Mouse (Mus musculus) brown adipose tissue, adult 24 weeks (tissue): ENCODE results near the gene Lbx2. TPM values are rescaled to one million over a fixed set of nuclear protein-coding genes. Genes with fewer than 3 reads are reported as not detected.

Experiments
- H3K27ac ChIP-seq: fragments of 200-500 bp; replicated peaks from 2 replicates; pipeline ENCODE4 v1.5.1; 2012; ENCODE audit warnings: low read depth, mild to moderate bottlenecking, low read length
- H3K4me1 ChIP-seq: fragments of 200-500 bp; 2 replicates; pipeline ENCODE4 v1.6.1; 2012; ENCODE audit warnings: low read length, mixed read lengths; ENCODE audit not compliant: control insufficient read depth, insufficient read depth, insufficient read length
- H3K4me3 ChIP-seq: fragments of 200-500 bp; 2 replicates; pipeline ENCODE4 v1.5.1; 2012; ENCODE audit warnings: low read depth, mild to moderate bottlenecking, low read length, moderate library complexity; ENCODE audit not compliant: insufficient read depth
- polyA plus RNA-seq: library from polyadenylated mRNA; stranded (reverse); fragments of >200 nt; gene quantifications from 2 replicates; pipeline ENCODE4 v1.2.4, GENCODE M21; 2012; ENCODE audit not compliant: missing spikeins, insufficient read depth, insufficient read length

Gene Lbx2
- polyA plus RNA-seq, 1 experiment, result not detected

DNA sequence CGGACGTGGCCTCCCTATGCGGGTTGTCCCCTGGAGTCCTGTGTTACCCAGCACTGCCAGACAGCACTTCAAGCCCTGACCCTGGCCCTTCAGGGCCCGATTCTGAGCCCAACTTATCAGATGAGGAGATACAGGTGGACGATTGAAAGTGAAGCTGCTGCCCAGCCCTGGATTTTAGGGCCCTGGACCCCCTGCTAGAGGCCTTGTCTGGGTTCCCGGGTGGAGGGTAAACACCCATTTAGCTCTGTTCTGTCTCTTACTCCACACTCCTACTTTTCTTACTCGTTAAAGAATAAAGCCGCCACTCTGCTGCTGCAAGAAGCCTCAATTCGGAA is 1.7 kb downstream of the Lbx2 start:
- H3K4me1 ChIP-seq, result peaks cover 2% of the 10 kb centered on the region; the same call in 1 of the 2 replicates
- no peak overlapping the region for H3K27ac ChIP-seq
- peak overlapping the region; percentile 60 for H3K4me3 ChIP-seq

DNA sequence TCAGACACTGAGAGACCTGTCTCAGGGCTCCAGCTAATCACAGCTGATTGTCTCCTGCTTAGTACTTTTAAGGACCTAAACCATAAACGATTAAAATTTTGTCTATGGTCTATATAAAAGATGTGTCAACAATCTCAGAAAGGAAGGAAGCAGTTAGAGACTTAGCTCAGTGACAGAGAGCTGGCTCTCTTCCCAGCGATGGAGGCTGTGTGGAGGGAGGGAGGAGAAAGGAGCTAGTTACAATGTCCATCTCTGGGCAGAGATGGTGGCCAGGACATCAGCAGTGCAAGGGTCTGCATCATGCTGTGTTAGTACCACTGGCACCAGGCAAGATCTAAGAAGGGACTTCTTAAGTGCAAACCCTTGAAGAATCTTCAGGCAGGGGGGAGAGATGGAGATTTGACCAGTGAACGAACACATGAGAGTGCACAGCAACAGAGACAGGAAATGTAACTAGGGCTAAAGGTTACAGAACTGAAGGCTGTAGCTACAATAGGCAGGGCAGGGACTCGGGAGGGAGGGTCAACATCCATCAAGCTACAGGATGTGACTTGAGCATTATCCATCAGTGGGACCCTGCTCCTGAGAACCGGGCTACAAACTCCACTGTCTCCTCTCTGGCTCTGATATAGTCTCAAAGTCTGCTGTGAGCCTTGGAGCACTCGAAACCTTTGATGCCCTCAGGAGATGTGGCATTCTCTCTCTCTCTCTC is 6.4 kb downstream of the Lbx2 start:
- Histone ChIP-seq H3K27ac (peak overlapping the region; percentile 30; the same call in 1 of the 2 replicates), H3K4me1 (peaks cover 2% of the 10 kb centered on the region; the same call in 1 of the 2 replicates), H3K4me3 (no peak overlapping the region)

DNA sequence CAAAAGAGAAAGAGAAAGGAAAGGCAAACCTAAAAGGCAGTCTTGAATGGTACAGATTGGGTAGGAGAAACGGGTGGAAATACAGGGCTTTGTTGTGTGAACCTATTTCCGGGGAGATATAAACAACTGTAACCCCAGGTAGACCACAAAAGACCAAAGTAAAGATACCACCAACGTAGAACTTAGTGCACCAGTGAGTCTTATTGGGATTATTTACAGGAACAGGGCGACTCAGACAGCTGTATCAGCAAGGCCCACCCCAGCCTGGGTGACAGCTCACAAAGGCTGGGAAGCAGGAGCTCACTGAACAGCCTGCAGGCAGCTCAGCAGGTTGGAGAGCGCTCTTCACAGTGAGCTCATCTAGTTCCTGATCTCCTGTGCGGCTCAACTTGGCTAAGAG is 9.8 kb downstream of the Lbx2 start:
- Histone ChIP-seq H3K27ac (no peak overlapping the region), H3K4me1 (peaks cover 2% of the 10 kb centered on the region; the same call in 1 of the 2 replicates), H3K4me3 (no peak overlapping the region)

DNA sequence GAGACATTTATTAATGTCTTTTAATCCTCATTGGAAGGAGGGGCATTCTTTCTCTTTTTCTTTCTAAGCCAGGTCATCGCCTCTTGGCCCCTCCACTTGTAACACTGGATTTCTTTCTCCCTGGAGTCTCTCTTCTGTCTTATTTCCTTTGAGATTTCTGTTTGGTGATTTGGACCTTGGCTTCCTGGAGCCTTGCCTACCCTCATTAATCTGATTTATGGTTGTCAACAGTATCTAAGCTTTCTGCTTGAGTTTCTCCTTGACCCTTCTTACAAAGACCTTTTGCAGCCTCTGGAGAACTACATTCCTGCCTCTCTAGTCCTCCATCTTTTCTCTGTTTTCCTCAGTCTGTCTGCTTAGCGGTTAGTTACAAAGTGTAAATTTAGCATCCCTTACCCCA is 12.2 kb downstream of the Lbx2 start:
- Histone ChIP-seq H3K27ac (no peak overlapping the region), H3K4me3 (no peak overlapping the region), H3K4me1 (peaks cover 6% of the 10 kb centered on the region)

DNA sequence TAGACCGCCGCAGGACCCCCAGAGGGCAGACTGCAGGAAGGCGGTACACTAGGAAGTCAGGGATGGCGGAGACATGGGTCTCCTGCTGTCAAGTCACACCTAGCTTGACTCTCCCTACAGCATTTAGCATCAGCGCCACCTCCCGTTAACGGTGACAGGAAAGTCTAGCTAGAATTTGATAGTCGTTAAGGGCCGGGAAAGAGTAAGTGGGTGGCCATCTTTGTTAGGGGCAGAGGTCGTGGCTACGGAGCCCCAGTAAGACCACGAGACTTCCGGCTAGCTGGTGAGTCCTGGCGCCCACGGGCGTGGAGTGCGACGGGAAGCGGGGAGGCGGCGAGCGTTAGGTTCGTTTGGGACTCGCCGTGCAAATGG is 15.1 kb downstream of the Lbx2 start, which contains the start of the genes Ccdc142 and Gm42688:
Gene Ccdc142 (plus strand): TSS at position 286 of the 372 bp plus-strand sequence.
Gene Gm42688 (plus strand): TSS at position 302 of the 372 bp plus-strand sequence.
- H3K4me1 ChIP-seq, result peaks cover 6% of the 10 kb centered on the region
- H3K27ac ChIP-seq, result peak within 1 kb of the TSS; percentile 42

DNA sequence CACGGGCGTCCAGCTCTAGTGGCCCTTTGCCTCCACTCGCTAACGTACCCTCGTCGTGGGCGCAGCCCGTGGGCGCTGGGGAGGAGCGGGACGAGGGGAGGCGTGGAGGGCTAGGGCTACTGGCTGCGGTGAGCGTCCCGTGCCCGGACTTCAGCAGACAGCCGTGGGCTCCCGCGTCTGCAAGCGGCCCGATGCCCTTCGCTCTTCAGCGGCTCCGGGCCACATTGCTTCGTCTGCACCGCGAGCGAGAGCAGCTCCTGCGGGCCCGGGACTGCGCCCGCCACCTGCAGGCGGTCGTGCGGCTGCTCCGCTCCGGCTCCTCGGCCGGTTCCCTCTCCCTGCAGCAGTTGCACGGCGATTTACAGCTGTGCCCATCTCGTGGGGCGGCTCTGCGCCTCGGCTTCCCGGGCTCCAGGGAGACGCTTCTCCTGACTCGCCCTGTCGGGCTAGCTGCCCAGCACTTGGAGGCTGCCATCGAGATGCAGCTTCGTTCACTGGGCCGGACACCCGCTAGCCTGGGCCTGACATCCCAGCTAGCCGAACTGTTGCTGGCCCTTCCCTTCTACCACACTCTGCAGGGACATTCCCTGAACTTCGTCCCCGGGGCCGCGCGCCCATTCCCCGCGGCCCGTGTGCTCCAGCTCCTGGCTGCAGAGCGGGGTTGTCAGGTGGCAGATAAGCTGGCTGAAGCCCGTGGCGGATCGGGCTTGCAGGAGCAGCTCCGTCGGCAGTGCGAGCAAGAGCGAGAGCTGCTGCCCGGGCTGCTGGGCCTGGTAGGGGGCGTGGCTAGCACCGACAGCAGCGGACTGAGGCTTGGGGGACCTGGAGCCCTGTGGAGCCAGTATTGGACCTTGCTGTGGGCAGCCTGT is 15.8 kb downstream of the Lbx2 start:
- H3K27ac ChIP-seq, result peak overlapping the region; percentile 42
- peaks cover 6% of the 10 kb centered on the region for H3K4me1 ChIP-seq
- H3K4me3 ChIP-seq, result peak overlapping the region; percentile 76

More for the DNA sequence above, 15.1 kb downstream of the Lbx2 start, which contains the start of the genes Ccdc142 and Gm42688:
- H3K4me3 ChIP-seq, result peak within 1 kb of the TSS; percentile 76

DNA sequence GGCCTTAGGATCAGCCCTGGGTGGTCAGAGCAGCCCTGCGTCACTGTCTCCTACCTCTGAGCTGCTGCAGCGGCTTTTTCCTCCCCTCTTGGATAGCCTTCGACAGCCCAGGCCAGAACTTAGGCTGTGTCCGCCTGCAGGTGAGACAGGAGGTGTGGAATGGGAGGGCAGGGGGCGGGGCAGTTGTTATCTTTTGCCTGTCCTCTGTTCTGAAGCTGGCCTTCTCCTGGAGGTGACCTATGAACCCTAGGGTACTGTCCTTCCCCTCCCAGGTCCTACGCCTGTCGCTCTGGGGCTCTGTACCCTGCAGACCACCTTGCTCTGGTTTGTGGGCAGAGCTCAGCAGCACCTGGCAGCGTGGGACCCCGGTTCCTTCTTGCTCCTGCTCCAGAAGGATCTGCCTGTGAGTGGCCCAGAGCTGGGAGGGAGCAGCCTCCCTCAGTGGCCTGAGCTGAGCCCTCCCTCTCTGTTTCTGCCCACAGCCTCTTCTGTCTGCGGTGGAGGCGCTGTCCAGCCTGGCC is 17.0 kb downstream of the Lbx2 start:
- Histone ChIP-seq H3K4me1 (peaks cover 10% of the 10 kb centered on the region), H3K27ac (no peak overlapping the region), H3K4me3 (0 out of 2 replicates have a peak overlapping the region, but pooled peaks have one; percentile 76)

DNA sequence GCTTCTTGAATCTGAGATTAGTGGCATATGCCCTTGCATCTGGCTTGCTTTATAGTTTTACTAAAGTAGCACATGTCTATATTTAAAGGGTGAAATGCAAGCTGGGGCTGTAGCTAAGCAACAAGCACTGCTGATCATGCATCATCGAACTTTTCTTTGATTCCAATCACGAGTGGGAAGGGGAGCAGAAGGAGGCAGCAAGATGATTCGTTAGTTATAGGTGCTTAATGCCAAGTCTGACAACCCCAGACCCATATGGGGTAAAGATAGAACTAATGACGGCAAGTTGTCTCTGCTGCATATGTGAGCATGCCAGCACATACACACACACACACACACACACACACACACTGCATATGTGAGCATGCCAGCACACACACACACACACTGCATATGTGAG is 18.0 kb downstream of the Lbx2 start:
- no peak overlapping the region for H3K27ac ChIP-seq
- peaks cover 10% of the 10 kb centered on the region for H3K4me1 ChIP-seq
- H3K4me3 ChIP-seq, result no peak overlapping the region

DNA sequence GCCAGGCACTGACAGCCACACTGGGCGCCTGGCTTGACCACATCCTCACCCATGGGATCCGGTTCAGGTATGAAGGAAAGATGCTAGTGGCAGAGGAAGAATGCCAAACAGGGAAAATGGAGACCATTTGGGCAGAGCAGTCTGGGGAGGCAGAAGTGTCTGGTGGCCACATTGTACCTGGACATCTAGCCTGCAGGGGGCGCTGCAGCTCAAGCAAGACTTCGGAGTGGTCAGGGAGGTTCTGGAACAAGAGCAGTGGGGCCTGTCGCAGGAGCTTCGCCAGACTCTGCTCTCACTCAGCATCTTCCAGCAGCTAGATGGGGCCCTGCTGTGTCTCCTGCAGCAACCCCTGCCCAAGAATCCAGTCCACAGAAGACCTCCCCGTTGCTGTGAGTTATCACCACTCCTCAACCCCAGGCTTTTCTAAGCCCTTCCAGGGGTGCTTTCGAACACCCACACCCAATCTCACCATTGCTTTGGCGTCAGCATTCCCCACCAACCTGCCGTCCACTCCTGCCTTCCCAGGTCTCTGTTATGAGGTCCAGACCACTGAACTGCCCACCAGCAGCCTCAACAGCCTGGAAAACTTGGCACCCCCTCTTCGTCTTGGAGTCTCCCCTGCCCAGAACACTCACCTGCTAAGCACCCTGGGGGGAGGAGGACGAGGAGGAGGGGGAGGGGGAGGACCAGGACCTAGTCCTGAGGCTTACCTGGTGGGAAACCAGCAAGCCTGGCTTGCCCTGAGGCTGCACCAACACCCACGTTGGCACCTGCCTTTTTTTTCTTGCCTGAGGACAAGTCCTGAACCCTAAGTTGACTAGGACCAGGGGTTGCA is 21.6 kb downstream of the Lbx2 start:
- H3K27ac ChIP-seq, result no peak overlapping the region
- peak overlapping the region; percentile 89 for H3K4me3 ChIP-seq
- peaks cover 4% of the 10 kb centered on the region for H3K4me1 ChIP-seq

DNA sequence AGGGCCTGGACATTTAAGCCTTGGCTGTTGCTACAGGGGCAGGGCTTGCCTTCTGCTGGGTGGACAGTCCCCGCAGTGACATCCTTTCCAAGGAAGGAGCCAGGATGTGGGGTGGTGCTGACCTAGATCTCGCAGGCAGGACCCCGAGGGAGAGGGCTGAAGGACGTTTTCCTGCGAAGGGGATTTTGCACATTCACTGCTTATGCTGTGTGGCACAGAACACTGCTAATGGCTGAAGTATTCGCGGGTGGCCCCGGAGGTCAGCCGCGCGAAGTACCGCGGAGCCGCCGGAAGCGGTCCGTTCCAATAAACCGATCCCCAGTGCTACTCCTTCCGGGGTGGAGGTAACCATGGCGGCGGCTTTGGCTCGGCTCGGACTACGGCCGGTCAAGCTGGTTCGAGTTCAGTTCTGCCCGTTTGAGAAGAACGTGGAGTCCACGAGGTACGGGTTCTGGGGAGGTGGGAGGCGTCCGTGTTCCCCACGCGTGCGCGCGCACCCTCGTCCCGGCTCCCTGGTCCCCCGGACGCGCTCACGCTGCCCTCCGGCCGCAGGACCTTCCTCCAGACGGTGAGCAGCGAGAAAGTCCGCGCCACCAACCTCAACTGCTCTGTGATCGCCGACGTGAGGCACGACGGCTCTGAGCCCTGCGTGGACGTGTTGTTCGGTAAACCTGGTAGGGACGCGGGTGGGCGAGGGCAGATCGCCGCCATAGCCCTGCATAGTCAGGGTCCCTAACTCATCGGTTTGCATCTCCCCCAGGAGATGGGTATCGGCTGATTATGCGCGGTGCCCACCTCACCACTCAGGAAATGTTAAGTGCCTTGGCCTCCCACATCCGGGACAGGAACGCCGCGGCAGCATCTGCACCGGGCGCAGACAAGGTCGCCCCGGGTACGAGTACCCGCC is 22.8 kb downstream of the Lbx2 start, which contains the start of gene Mrpl53:
Gene Mrpl53 (plus strand): TSS at position 279 of the 907 bp plus-strand sequence.
- Histone ChIP-seq H3K4me1 (peaks cover 4% of the 10 kb centered on the region; the same call in 1 of the 2 replicates), H3K4me3 (peak within 1 kb of the TSS; percentile 89), H3K27ac (peak within 1 kb of the TSS; percentile 92)

DNA sequence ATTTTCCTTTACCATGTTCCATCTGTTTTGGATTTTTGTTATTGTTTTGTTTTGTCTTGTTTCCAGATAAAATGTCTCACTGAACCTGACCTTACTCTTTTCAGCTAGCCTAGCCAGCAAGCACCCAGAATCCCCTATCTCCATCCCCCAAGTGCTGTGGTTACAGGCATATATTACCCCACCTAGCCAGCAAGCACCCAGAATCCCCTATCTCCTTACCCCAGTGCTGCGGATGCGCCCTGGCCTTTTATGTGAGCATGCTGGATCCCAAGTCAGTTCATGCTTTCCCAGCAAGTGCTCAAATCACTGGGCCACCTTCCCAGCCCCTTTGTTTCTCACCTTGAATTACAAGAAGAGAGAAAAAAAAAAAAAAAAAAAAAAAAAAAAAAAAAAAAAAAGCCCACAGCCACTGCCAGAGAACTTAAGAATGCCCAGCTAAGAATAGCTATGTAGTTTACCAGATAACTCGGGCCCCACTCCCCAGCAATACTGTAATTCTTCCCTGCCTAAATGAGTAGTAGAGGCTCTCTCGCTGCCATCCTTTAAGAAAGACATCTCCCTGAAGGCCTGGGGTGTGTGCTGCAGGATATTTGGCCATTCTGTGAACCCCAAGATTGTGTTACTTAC is 25.5 kb downstream of the Lbx2 start:
- peaks cover 7% of the 10 kb centered on the region; the same call in 1 of the 2 replicates for H3K4me1 ChIP-seq
- no peak overlapping the region for H3K27ac ChIP-seq

DNA sequence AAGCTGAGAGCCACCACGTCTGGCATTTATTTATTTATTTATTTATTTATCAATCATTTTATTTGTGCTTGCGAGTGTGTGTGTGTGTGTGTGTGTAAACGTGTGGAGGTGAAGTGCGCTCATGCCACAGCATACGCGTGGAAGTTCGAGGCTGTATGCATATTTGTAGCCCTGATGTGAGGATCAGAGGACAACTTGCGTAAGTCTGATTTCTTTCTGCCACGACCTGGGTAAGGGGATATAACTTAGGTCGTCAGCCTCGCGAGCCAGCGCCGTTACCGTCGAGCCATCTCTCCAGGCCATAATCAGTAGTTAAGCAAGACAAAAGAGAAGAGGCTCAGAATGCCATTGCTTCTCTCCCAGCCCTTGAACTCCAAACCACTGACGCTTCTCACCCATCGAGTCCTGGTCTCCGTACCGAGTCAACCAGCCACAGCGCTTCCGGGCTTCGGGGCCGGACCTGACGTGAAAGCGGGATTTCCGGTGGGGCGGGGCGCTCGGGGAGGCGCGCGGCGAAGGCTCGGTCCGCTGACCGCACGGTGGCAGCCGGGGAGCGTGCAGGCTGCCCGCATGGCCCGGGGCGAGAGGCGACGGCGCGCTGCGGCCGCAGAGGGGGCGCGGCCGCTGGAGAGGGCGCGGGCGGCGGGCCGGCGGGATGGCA is 29.0 kb downstream of the Lbx2 start, which contains the start of gene Mogs:
Gene Mogs (plus strand): TSS at position 486 of the 661 bp plus-strand sequence.
- peak within 1 kb of the TSS; percentile 89 for H3K4me3 ChIP-seq
- peaks cover 8% of the 10 kb centered on the region; the same call in 1 of the 2 replicates for H3K4me1 ChIP-seq
- H3K27ac ChIP-seq, result peak within 1 kb of the TSS; percentile 94

More for the DNA sequence above, 25.5 kb downstream of the Lbx2 start:
- H3K4me3 ChIP-seq, result no peak overlapping the region
